22 mouse cellular contexts compared by ENCODE assay signal in genomic region chr2:77042912-77043311, GRCm38 (mm10).
DNase-seq lines count a peak whose midpoint lies in the region; ATAC-seq lines count a peak whose summit lies in the region.
"Had no signal": no experiment of that assay in that cellular context is flagged by ENCODE, and none has a peak within 500 bp of the region (broad histone marks: within the 10 kb centered on the region; RNA-seq: fewer than 3 reads in every experiment).

No protein-coding gene starts in this region.

- no peak for ATAC-seq in heart, embryonic 11.5 days (replicated peaks; ENCODE audit: insufficient number of reproducible peaks, low FRiP score, low TSS enrichment)
- no peak for ATAC-seq in intestine, embryonic 16.5 days
- ATAC-seq: liver, embryonic 12.5 days; midbrain, embryonic 16.5 days had no signal

- peak; percentile 66 for DNase-seq in gastrocnemius, adult 18-20 months (ENCODE audit: low spot score)
- no peak for DNase-seq in gastrocnemius, postnatal 4 days (ENCODE audit: low spot score in 2 of 2)
- peak; percentile 28 for DNase-seq in brain, adult 2 months (ENCODE audit: low read depth, low spot score)
- DNase-seq in heart, postnatal 10 days: peak; percentile 39 to 60
- DNase-seq in layer of hippocampus, adult 8-10 months (ENCODE audit: low spot score in 2 of 2): no peak
- DNase-seq: adrenal gland, postnatal 25 days; cerebellum, adult 11-12 months; cerebellum, postnatal 25 days; embryo, embryonic 11 days; kidney, adult 18-20 months; left cerebral cortex, postnatal 4 days; lung, embryonic 14.5 days; lung, postnatal 36 days; thymus, adult 2 months had no signal

- intact Hi-C loops in heart, postnatal 10 days (cut with DNase I): no loop called here

- H3K4me2 ChIP-seq in heart, embryonic 11.5 days: no peak overlapping the region
- no peak overlapping the region for H3K4me2 ChIP-seq in intestine, embryonic 16.5 days (ENCODE audit: low read depth, low read length)
- H3K4me2 ChIP-seq: forebrain, embryonic 12.5 days; liver, embryonic 12.5 days; lung, embryonic 14.5 days had no signal

- H3K36me3 ChIP-seq in heart, embryonic 11.5 days (ENCODE audit: control insufficient read depth, insufficient read depth, low read length): peaks cover 18% of the 10 kb centered on the region
- H3K36me3 ChIP-seq in intestine, embryonic 16.5 days (ENCODE audit: control insufficient read depth, insufficient read depth, low read length): no peaks in the 10 kb centered on the region
- H3K36me3 ChIP-seq: forebrain, embryonic 12.5 days; liver, embryonic 12.5 days had no signal

- H3K27me3 ChIP-seq in heart, embryonic 11.5 days (ENCODE audit: control insufficient read depth, insufficient read depth, low read length): no peaks in the 10 kb centered on the region
- H3K27me3 ChIP-seq in intestine, embryonic 16.5 days (replicated peaks; ENCODE audit: control insufficient read depth, insufficient read depth, low read length): no peaks in the 10 kb centered on the region
- H3K27me3 ChIP-seq: CH12.LX; forebrain, embryonic 12.5 days; liver, embryonic 12.5 days had no signal

- H3K9ac ChIP-seq in heart, embryonic 11.5 days (ENCODE audit: low read depth, low read length): no peak overlapping the region
- H3K9ac ChIP-seq in intestine, embryonic 16.5 days (ENCODE audit: low read depth, low read length): no peak overlapping the region
- H3K9ac ChIP-seq: forebrain, embryonic 12.5 days; liver, embryonic 12.5 days; lung, embryonic 14.5 days had no signal

- H3K9me3 ChIP-seq in heart, embryonic 11.5 days (replicated peaks; ENCODE audit: control insufficient read depth, low read length): no peaks in the 10 kb centered on the region
- H3K9me3 ChIP-seq in intestine, embryonic 16.5 days (ENCODE audit: control insufficient read depth, low read length): no peaks in the 10 kb centered on the region
- H3K9me3 ChIP-seq: forebrain, embryonic 12.5 days; liver, embryonic 12.5 days had no signal

- H3K27ac ChIP-seq in heart, embryonic 11.5 days (ENCODE audit: low read depth, low read length): peak overlapping the region; percentile 59; the same call in 1 of the 2 replicates
- H3K27ac ChIP-seq in intestine, embryonic 16.5 days (ENCODE audit: low read length): no peak overlapping the region
- H3K27ac ChIP-seq: forebrain, embryonic 12.5 days; kidney, postnatal 0 days; layer of hippocampus, adult 2 months; liver, embryonic 12.5 days had no signal

- 52% methylated on average over 3 of the region's 3 CpGs for WGBS in heart, embryonic 11.5 days (ENCODE audit: insufficient replicate concordance)
- WGBS in intestine, embryonic 16.5 days: 82% methylated on average over 3 of the region's 3 CpGs

- 0 out of 2 replicates have a peak, but pooled peaks cover 3% of the 10 kb centered on the region for H3K4me1 ChIP-seq in heart, embryonic 11.5 days (ENCODE audit: control insufficient read depth, insufficient read depth, low read length)
- H3K4me1 ChIP-seq in intestine, embryonic 16.5 days (ENCODE audit: control insufficient read depth, insufficient read depth, low read length): no peaks in the 10 kb centered on the region
- H3K4me1 ChIP-seq: forebrain, embryonic 12.5 days; liver, embryonic 12.5 days had no signal

- H3K4me3 ChIP-seq in heart, embryonic 11.5 days (ENCODE audit: low read depth, low read length): no peak overlapping the region
- no peak overlapping the region for H3K4me3 ChIP-seq in intestine, embryonic 16.5 days (ENCODE audit: low read length)
- H3K4me3 ChIP-seq: forebrain, embryonic 12.5 days; layer of hippocampus, adult 2 months; liver, embryonic 12.5 days had no signal

Comparison
In these comparisons a context has a peak if more than half of its experiments do, and no peak if none do; other contexts are left out.
1. DNase-seq: peak in gastrocnemius, adult 18-20 months (single experiment), brain, adult 2 months (single experiment) and heart, postnatal 10 days (2 of 2); none in gastrocnemius, postnatal 4 days (0 of 2) and layer of hippocampus, adult 8-10 months (0 of 2).